31 mouse cellular contexts compared by ENCODE assay signal in the genomic region with DNA sequence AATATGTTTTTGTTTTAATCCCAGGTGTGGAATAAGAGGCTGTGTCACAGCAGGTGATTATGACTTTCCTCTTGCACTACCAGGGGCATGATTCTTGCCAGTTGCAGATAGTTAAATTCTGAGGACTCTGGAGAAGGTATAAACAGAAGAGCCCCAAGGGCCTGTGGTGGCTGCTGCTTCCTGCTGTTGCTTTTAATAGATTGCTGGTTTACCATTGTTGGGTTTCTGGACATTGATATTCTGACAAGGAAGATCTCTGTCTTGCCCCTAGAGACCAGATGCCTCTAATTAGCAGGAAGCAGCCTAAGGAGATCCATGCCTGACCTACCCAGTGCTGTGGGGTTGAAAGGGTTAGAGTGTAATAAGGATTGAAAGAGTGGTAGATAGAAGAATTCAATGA.
DNase-seq lines count a peak whose midpoint lies in the region; ATAC-seq and TF ChIP-seq lines count a peak whose summit lies in the region.
"Had no signal": no experiment of that assay in that cellular context is flagged by ENCODE, and none has a peak within 500 bp of the region (broad histone marks: within the 10 kb centered on the region; RNA-seq: fewer than 3 reads in every experiment).

No protein-coding gene starts in this region.

- no peaks in the 10 kb centered on the region for H3K9me3 ChIP-seq in liver, embryonic 11.5 days (ENCODE audit: control insufficient read depth, low read length)
- H3K9me3 ChIP-seq: heart, embryonic 10.5 days; heart, embryonic 15.5 days; hindbrain, embryonic 12.5 days; intestine, embryonic 15.5 days; limb, embryonic 10.5 days; limb, embryonic 15.5 days; neural tube, embryonic 15.5 days; stomach, embryonic 15.5 days had no signal

- no peaks in the 10 kb centered on the region for H3K36me3 ChIP-seq in liver, embryonic 11.5 days (ENCODE audit: control insufficient read depth, insufficient read depth, low read length)
- no peaks in the 10 kb centered on the region; the same call in 1 of the 2 replicates for H3K36me3 ChIP-seq in spleen, adult 2 months (ENCODE audit: control insufficient read depth, insufficient read depth, low read length)
- H3K36me3 ChIP-seq: heart, embryonic 10.5 days; heart, embryonic 15.5 days; hindbrain, embryonic 12.5 days; intestine, embryonic 15.5 days; limb, embryonic 10.5 days; limb, embryonic 15.5 days; neural tube, embryonic 15.5 days; stomach, embryonic 15.5 days had no signal

- DNase-seq in liver, embryonic 11.5 days (ENCODE audit: low spot score) = no peak
- DNase-seq in liver = no peak
- DNase-seq in spleen, adult 2 months (ENCODE audit: low read depth in 1 of 2, low spot score in 2 of 2) = no peak
- no peak for DNase-seq in spleen, postnatal 10 days (ENCODE audit: low spot score in 2 of 2)
- no peak for DNase-seq in adrenal gland, postnatal 4 days (ENCODE audit: low spot score in 2 of 2)
- DNase-seq in urinary bladder, postnatal 10 days (ENCODE audit: low spot score) = no peak
- DNase-seq: adrenal gland, adult 2 months; cerebellum, adult 11 months; cerebellum, adult 9-10 months; gastrocnemius, postnatal 14 days; heart, adult 11 months; kidney, adult 8-10 months; layer of hippocampus, postnatal 36 days; lung, postnatal 36 days; retina, postnatal 1 day; right cerebral cortex, postnatal 14 days; thymus, postnatal 14 days had no signal

- TF ChIP-seq CTCF in spleen, adult 2 months (IDR thresholded peaks at IDR 0.05; ENCODE audit: extremely low read depth, insufficient read depth, insufficient read length, insufficient replicate concordance) = no peak

- H3K27ac ChIP-seq in liver, embryonic 11.5 days (ENCODE audit: low read depth, low read length) = peak overlapping the region; percentile 9; the same call in 1 of the 2 replicates
- peak overlapping the region; percentile 54 for H3K27ac ChIP-seq in spleen, adult 2 months (ENCODE audit: insufficient read depth, low read length)
- H3K27ac ChIP-seq: heart, embryonic 10.5 days; heart, embryonic 15.5 days; hindbrain, embryonic 12.5 days; hindbrain, postnatal 0 days; intestine, embryonic 15.5 days; kidney, postnatal 0 days; limb, embryonic 10.5 days; limb, embryonic 15.5 days; neural tube, embryonic 15.5 days; stomach, embryonic 15.5 days had no signal

- H3K27me3 ChIP-seq in liver, embryonic 11.5 days (replicated peaks; ENCODE audit: control insufficient read depth, insufficient read depth, low read length) = no peaks in the 10 kb centered on the region
- no peaks in the 10 kb centered on the region for H3K27me3 ChIP-seq in spleen, adult 2 months (ENCODE audit: control insufficient read depth, insufficient read depth, low read length)
- H3K27me3 ChIP-seq: heart, embryonic 15.5 days; hindbrain, embryonic 12.5 days; intestine, embryonic 15.5 days; limb, embryonic 15.5 days; neural tube, embryonic 15.5 days; stomach, embryonic 15.5 days had no signal

- H3K4me2 ChIP-seq in liver, embryonic 11.5 days = no peak overlapping the region
- H3K4me2 ChIP-seq: heart, embryonic 15.5 days; hindbrain, embryonic 12.5 days; intestine, embryonic 15.5 days; limb, embryonic 15.5 days; neural tube, embryonic 15.5 days; stomach, embryonic 15.5 days had no signal

- 0 out of 2 replicates have a peak, but pooled peaks have one; percentile 23 for ATAC-seq in liver, embryonic 11.5 days (replicated peaks; ENCODE audit: low FRiP score)
- peak; percentile 76 for ATAC-seq in common myeloid progenitor, adult 5-6 weeks (replicated peaks; ENCODE audit: low read depth, poor library complexity, severe bottlenecking)
- peak; percentile 60 for ATAC-seq in megakaryocyte progenitor cell, adult 5-6 weeks (replicated peaks; ENCODE audit: poor library complexity)
- ATAC-seq: activated CD4-positive, CD25-positive, alpha-beta regulatory T cell, adult 4 months; hindbrain, postnatal 0 days; intestine, embryonic 15.5 days had no signal

- no peaks in the 10 kb centered on the region; the same call in 1 of the 2 replicates for H3K4me1 ChIP-seq in liver, embryonic 11.5 days (replicated peaks; ENCODE audit: control insufficient read depth, insufficient read depth, low read length)
- peaks cover 36% of the 10 kb centered on the region for H3K4me1 ChIP-seq in spleen, adult 2 months (ENCODE audit: control insufficient read depth, insufficient read depth, insufficient read length)
- H3K4me1 ChIP-seq: heart, embryonic 15.5 days; hindbrain, embryonic 12.5 days; intestine, embryonic 15.5 days; limb, embryonic 15.5 days; stomach, embryonic 15.5 days had no signal

- no peak overlapping the region for H3K4me3 ChIP-seq in liver, embryonic 11.5 days (ENCODE audit: low read depth, low read length)
- H3K4me3 ChIP-seq in spleen, adult 2 months (ENCODE audit: extremely low read depth, insufficient read depth, insufficient read length) = no peak overlapping the region
- H3K4me3 ChIP-seq: erythroblast, embryonic 14.5 days; heart, embryonic 10.5 days; heart, embryonic 15.5 days; hindbrain, embryonic 12.5 days; intestine, embryonic 15.5 days; limb, embryonic 10.5 days; limb, embryonic 15.5 days; neural tube, embryonic 15.5 days; stomach, embryonic 15.5 days had no signal

- no peak for TF ChIP-seq POLR2A in spleen, adult 2 months (IDR thresholded peaks at IDR 0.05; ENCODE audit: low read depth, low read length)

- H3K9ac ChIP-seq in liver, embryonic 11.5 days (ENCODE audit: low read depth, low read length) = no peak overlapping the region
- H3K9ac ChIP-seq: heart, embryonic 15.5 days; hindbrain, embryonic 12.5 days; intestine, embryonic 15.5 days; limb, embryonic 15.5 days; neural tube, embryonic 15.5 days; stomach, embryonic 15.5 days had no signal

Comparison
In these comparisons a context has a peak if more than half of its experiments do, and no peak if none do; other contexts are left out.
1. ATAC-seq: peak in every context shown above with its lines; median percentile 76 in common myeloid progenitor, adult 5-6 weeks; 60 in megakaryocyte progenitor cell, adult 5-6 weeks; 23 in liver, embryonic 11.5 days.